Mouse (Mus musculus) liver, adult (tissue): ENCODE data around the gene Aldob.
A peak's percentile ranks its signal among the peaks of the same experiment; 100 is the strongest.

ENCODE experiments used
- GATA4 ChIP-seq: IDR thresholded peaks from 2 replicates; pipeline ENCODE4 v1.6.1; 2014; ENCODE audit warnings: mild to moderate bottlenecking, low read length; ENCODE audit not compliant: insufficient replicate concordance

Aldob gene

DNA sequence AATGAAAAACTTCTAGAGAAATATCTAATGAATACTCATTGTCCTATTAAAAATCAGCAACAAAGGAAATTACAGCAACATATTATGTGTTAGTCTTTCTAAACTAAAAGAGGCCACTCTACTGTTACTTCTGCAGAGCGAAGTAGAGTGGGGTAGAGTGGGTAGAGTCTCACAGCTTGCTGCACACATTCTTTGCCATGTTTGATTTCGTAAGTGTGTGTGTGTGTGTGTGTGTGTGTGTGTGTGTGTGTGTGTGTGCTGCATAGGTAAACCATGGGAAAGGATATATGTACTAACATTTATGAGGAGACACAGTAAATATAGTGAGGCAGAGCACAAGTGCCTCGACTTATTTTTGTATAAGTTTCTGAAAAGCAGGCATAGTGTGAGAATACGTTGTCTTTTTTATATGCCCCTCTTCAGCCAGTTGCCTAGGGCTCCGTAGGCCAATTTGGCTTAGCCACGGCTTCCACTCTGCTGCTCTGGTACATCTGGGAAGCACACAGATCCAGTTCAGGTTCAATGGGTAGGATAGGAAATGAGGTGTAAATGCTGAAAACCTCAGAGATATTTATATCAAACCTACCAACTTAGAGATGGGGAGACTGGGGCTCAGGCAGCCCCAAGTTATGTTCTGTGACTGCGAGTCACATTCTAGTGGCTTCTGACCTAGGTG, 1.7 kb downstream of the Aldob start:
- no peak for TF ChIP-seq GATA4

DNA sequence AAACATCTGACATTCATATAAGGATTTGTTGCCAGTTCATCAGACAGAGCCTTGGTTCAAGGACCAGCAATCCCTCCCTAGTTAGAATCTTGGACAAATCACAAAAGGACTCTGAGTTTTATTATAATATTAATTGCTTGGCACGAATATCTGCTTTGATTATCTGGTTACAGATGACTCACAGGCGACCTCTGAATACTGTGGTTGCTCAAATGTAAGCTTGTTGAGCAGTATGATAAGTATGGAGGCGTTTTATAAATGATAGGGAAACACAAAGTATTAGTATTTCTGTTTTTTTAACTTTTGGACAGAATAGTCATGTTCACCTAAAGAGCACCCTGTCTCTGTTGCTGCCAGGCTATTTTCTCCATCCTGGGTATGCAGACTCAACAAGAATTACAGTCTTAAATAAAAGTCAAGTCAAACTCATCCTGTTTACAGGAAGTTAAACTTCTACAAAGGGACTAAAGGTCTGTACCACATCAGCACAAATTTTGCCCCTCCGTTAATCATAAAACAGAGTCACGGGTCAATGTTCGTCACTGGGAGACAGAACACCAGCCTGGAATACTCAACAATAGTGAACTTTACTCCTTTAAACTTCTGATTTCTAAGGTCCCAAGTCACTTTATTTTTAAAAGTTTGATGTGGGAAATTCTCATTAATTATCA, 2.3 kb downstream of the Aldob start:
- no peak for TF ChIP-seq GATA4

DNA sequence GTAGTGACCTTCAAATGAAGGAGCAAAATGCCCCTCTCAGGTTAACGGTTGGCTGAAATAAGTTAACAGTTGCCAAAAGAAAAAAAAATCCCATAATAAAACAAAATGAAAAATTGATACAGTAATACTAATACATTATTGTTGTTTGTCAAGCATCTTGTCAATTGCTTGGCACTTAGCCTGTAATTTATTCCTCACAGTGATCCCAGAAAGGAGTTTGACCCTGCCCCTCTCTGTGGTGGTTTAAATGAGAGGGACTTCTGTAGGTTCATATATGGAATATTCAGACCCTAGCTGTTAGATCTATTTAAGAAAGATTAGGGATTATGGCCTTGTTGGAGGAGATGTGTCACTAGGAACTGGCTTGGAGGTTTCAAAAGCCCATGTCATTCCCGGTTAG, 3.3 kb downstream of the Aldob start:
- TF ChIP-seq GATA4, result no peak

DNA sequence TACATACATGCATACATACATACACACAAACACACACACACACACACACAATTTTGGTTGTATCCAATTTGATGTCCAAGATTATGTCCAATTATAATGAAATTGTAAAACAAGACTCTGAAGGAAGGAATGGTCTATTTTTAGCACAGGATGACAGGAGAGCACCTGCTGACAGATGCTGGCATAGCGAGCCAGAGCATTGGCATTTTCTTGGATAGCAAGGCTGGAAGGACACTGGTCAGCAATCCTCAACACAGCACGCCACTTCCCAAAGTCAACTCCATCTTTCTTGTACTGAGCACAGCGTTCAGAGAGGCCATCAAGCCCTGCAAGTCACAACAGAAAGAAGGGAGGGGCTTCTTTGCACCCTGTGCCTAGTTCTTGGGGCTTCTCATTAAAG, 8.4 kb downstream of the Aldob start:
- no peak for TF ChIP-seq GATA4

DNA sequence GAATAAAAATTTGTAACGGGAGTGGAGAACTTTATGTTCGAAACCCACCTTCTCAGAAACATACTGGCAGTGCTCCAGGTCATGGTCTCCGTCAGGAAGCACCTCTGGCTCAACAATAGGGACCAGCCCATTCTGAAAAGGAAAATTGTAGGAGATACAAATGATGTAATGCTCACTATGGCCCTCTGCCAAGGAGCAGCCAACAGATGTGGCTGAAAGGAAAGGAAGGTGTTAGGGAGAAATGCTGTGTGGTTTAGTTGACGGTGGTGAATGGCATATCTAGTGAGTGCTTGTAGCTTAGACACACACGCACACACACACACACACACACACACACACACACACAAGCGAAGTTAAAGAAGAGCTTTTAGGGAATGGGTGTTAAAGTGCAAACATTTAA, 9.7 kb downstream of the Aldob start:
- TF ChIP-seq GATA4, result no peak

DNA sequence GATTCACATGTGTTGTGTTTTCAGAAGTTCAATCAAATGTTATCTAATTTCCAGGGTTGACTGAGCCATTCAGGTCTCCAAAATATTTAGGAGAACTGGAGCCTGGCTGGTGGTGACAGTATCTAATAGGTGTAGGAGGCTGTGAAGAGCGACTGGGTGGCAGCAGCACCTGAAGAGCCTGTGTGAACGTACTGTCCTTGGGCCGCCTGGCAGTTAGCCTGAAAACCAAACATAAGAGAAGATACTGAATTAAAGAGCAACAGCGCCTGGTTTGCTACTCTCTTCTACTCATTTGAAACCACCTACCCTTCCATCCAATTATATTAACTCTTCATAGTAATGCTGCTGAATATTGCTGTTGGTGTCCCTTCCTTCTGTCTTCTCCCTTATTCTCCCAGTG, 12.7 kb downstream of the Aldob start:
- TF ChIP-seq GATA4, result no peak

DNA sequence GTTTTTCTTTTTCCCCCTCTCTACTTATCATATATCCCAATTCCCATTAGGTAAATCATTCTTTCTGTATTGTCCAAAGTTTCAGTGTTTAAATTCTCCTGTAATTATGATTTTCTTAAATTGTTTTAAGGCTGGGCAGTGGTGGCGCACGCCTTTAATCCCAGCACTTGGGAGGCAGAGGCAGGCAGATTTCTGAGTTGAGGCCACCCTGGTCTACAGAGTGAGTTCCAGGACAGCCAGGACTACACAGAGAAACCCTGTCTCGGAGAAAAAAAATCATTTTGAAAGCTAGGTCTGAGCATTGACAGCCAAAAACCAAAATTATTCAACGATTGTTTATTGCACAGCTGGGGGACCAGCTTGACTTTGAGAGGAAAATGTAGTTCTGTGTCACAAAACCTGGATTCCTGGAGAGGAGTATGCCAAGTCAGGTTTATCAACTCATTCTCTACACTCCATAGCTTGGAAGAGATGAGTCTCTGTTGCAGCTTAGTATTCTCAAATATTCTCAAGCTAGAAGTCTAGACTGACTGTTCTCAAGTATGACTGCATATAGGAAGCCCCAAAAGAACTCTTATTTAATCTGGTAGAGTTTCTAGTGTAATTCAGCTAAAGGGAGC, 13.6 kb downstream of the Aldob start:
- no peak for TF ChIP-seq GATA4

DNA sequence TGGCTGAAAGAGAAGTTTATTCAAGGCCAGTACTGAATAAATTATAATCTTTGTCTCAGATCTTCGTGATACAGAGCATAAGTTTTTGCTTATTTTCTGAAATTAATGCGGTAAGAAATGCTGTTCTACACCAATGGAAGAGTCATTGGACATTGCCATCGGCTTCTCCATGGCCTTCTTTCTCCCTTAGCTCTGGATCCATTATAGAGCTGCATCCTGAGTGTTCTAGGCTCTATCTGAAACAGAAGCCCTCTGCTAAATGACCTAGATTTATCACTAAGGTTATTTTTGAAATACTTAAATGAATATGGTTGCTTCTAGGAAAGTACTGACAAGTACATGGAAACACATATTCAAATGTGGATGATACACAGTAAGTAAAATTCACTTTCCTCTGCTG, 14.3 kb downstream of the Aldob start:
- TF ChIP-seq GATA4, result peak; percentile 20; the same call in 1 of the 2 replicates

DNA sequence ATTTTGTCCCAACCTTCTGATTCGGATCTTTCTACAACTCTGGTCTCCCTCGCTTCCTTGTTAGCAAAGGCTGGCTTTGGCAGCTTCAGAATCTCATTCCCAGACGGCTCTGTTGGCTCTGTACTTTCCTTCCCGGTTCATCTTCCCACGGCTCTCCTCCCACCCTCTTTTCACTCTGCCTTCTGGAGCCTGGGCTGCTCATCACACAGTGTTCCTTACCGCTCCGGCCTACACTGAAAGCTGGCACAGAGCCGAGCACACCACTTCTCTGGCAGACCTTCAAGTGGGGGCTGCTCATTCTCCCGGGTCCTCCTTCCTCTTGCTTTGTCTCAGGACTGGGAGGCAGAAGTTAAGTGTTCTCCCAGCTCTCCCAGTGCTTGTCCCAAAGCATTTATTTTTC, 26.8 kb downstream of the Aldob start:
- TF ChIP-seq GATA4, result no peak

DNA sequence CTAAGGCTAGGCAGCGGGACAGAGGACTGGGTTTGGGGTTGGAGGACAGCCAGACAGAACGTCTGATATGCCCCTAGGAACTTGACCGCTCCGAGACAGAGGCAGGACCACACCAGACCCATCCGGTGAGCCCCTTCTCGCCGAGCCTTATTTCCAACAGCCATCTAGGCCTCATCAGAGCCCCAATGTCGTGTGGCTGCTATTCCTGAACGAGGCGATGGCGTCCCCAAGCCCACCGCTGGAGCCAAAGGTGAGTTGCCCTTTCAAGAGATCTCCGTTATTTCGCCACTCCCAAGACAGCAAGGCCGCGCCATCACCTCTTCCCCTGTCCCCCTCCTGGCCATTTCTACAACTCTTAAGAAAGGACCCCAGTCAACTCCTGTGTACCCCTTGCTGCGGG, 28.0 kb downstream of the Aldob start:
- TF ChIP-seq GATA4, result no peak

DNA sequence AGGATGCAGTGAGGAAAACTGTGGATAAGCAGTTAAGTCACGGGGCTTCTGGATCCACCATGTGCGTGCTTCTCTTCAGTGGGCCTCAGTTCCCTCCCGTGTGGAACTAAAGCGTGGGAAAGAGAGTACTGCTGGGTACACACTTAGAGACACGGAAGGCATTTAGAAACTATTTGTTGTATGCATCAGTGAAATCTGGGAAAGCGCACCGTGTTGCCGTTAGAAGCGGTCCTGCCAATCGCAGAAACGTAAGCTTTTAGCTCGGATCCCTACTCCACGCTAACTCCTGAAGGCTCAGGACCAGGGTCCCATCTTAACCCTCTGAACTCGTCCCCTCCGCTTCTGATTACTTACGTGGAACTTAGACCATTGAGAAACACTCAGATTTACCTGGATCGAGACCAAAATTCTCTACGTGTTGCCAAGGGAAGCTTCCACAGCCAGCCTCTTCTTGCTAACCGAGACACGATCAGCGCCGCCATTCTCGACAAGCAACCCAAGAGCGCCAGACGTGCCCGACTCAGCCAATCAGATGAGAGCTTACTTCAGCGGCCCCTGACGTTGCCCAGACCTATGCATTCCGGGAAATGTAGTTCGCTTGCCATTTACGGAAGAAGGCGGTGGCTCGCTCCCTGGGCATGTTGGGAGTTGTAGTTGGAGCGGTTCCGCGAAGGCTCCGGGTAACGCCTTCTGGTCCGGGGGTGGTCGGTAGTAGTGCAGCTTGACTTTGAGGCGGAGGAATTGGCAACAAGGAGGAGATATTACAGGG, 28.6 kb downstream of the Aldob start, which contains the start of the genes Mrpl50 and Zfp189:
Gene Mrpl50 (minus strand): TSS at position 522 of the 769 bp plus-strand sequence.
Gene Zfp189 (plus strand): TSS at position 605 of the 769 bp plus-strand sequence.
- TF ChIP-seq GATA4, result no peak

DNA sequence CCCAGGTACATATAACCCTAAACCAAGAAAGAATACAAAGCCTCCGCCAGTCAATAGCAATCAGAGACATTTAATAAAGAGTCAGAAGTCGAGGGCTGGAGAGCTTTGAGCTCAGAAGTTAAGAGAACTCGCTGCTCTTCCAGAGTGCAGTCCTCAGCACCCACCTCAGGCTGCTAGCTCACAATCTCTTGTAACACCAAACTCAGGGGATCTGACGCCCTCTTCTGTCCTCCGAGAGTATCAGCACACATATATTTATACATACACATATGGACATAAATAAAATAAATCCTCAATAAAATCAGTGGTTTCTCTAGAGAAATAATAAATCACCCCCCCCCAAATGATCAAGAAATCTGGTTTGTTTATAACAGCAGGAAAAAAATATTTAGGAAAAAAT, 29.9 kb downstream of the Aldob start:
- TF ChIP-seq GATA4, result no peak

DNA sequence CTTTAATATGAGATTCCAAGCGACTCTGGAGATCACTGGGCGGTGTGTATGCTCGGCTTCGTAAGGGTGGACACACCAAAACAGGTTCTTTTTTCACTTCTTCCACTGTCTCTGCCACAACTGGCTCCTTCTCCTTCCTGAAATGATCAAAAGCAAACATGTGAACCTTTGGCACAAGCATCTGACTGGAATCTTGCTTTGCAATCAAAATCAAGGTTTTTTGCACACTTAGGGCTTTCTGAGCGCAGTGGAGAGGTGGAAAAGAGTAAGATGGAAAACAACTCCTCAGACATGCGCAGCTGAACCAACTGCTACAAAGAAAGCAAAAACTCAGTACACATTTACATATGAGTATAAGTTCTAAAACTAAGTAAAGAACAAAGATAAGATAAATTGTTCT, 34.9 kb downstream of the Aldob start:
- TF ChIP-seq GATA4, result no peak

DNA sequence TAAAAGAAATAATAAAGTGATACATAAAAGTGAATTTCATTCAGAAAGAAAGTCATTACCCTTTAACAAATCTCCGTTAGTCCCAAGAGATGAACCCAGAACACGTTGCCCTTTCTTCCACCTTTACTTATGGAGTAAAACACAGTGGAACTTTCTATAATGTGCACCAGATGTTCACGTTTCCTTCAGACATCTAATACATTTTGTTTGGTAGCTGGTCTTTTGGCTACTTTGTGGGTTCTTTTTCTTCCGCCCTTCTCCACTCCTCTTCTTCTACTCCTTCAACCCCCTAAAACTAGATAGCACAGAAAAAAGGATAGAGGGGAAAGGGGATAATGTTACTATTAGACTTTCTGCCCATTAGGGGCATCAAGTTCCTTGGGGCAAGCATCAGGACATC, 36.7 kb downstream of the Aldob start:
- no peak for TF ChIP-seq GATA4

DNA sequence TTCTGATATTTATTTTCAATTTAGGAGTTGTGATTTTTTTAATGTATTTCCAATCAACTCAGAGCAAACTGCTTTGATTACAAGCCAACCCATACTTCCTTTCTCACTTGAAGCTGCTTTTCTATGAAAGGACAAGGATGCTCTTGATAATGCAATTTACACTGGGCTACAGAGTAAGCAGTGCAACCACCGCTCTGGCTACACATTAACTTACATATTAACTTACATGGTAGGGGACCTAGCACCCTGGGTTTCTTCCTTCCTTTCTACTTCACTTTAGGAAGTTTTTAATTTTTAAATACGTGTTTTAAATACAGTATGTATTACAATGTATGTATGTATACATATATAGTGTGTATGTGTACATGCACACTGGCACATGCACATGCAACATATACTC, 40.2 kb downstream of the Aldob start:
- TF ChIP-seq GATA4, result no peak

DNA sequence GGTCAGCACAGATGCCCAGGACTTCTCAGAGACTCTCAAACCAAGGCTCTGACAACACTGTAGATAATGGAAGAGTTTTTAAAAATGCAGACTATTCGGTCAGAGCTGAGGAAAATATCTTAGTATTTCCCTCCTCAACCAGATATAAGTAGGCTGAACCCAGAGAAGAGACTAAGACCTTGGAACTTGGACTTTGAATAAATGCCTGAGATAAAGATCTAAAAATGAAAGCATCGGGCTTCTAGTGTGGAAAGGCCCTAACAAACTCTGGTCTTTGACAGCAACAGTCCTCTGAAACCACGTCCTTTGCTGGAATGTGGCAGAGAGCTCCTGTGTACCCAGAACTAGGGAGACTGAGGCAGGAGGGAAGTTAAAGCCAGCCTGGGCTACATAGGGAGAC, 43.0 kb downstream of the Aldob start, which contains the start of gene Baat:
Gene Baat (minus strand): TSS at position 172 of the 400 bp plus-strand sequence.
- peak; percentile 84 for TF ChIP-seq GATA4
